Mouse (Mus musculus) stomach, postnatal 0 days (tissue): ENCODE results near the gene Pcgf6.

Source experiments
- CTCF ChIP-seq: IDR thresholded peaks from 2 replicates; pipeline ENCODE4 v1.5.1; 2016; ENCODE audit warnings: antibody characterized with exemption, low read depth, mild to moderate bottlenecking, moderate library complexity
- EP300 ChIP-seq: optimal IDR thresholded peaks from 2 replicates; pipeline ENCODE3; 2016; ENCODE audit warnings: antibody characterized with exemption

DNA sequence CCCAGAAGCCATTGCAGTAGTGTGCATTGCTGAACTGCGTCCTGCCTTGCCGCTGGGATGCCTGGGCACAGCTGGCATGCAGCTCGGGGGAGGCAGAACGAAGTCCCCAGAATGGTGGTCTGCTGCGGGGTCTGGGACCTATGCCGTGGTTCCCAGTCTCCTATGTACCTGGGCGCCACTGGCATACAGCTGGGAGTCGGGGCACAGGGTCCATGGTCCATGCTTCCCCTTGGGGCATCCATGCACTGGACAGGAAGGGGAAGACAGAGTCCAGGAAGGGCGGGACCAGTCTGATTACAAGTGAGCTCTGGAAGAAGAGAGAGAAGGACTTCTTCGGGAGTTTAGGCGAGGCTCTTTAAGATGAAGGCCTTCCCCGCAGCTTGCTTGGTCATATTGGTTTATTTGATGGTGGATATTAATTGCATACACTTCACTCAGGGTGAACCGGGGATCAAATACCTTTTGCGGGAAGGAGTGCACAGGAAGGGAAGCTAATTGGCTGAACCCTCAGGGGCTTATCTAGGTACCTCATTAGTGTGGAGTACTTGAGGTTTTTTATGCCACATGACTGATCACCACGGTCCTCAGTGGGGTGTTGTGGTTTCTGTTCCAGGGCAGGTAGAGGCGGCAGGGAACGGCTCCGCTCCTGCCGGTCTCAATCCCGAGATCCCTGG lies 61.1 kb downstream of the Pcgf6 start:
- no peak for TF ChIP-seq CTCF
- no peak for TF ChIP-seq EP300
